Mouse (Mus musculus) cerebellum, adult 2 months (tissue): Measurements from ENCODE around the gene Lcorl. TPM values are rescaled to one million over a fixed set of nuclear protein-coding genes. Genes with fewer than 3 reads are reported as not detected.

Source experiments
- DNase-seq, 2 experiments: peaks; one replicate each; pipeline ENCODE4 v3.0.0; 2021
- H3K27ac ChIP-seq: fragments of 200-500 bp; 2 replicates; pipeline ENCODE4 v1.5.1; 2012; ENCODE audit warnings: low read length, control low read depth, inconsistent platforms; ENCODE audit not compliant: insufficient read depth
- H3K27me3 ChIP-seq: fragments of 200-500 bp; 2 replicates; pipeline ENCODE4 v1.6.1; 2012; ENCODE audit warnings: inconsistent platforms, mild to moderate bottlenecking, low read length, moderate library complexity; ENCODE audit not compliant: control insufficient read depth, insufficient read depth
- H3K4me1 ChIP-seq: fragments of 200-500 bp; 2 replicates; pipeline ENCODE4 v1.6.1; 2011; ENCODE audit warnings: low read length; ENCODE audit not compliant: control insufficient read depth, insufficient read depth
- H3K4me3 ChIP-seq: fragments of 200-500 bp; replicated peaks from 2 replicates; pipeline ENCODE3; 2011; ENCODE audit warnings: mild to moderate bottlenecking, low read depth, low read length, control low read depth; ENCODE audit not compliant: insufficient read depth
- CTCF ChIP-seq: fragments of 200-500 bp; IDR thresholded peaks from 2 replicates; pipeline ENCODE4 v1.5.1; 2011; ENCODE audit warnings: low read depth, mild to moderate bottlenecking, control low read depth, low read length, moderate library complexity, borderline replicate concordance; ENCODE audit not compliant: insufficient read depth
- POLR2A ChIP-seq: fragments of 200-500 bp; IDR thresholded peaks from 2 replicates; pipeline ENCODE4 v1.6.1; 2011; ENCODE audit warnings: low read length, control low read depth, borderline replicate concordance; ENCODE audit not compliant: insufficient read depth
- WGBS: fragments of 180-500 bp; shearing (Covaris S2); methylation state at CpG from one replicate; pipeline ENCODE4 v1.1.7; 2018; 5-methylcytosine and 5-hydroxymethylcytosine counted together
- polyA plus RNA-seq: library from polyadenylated mRNA; depleted of rRNA; stranded (reverse); fragments of >200 nt; gene quantifications from 2 replicates; pipeline ENCODE4 v1.2.3, GENCODE M21; 2012

Lcorl gene
- polyA plus RNA-seq, 1 experiment: 6.4 TPM

GRCm38 (mm10) chr5:45790221-45790620 lies 67.2 kb downstream of the Lcorl start:
- TF ChIP-seq POLR2A (no peak), CTCF (no peak)
- Histone ChIP-seq H3K4me3 (no peak overlapping the region), H3K27ac (no peak overlapping the region), H3K27me3 (no peaks in the 10 kb centered on the region), H3K4me1 (no peaks in the 10 kb centered on the region)
- no peak for DNase-seq
- 98% methylated on average over 4 of the region's 4 CpGs for WGBS

GRCm38 (mm10) chr5:45757502-45758121 lies 99.8 kb downstream of the Lcorl start:
- Histone ChIP-seq H3K4me3 (no peak overlapping the region), H3K4me1 (no peaks in the 10 kb centered on the region), H3K27ac (no peak overlapping the region), H3K27me3 (no peaks in the 10 kb centered on the region)
- 90% methylated on average over 4 of the region's 4 CpGs for WGBS
- no peak for DNase-seq
- TF ChIP-seq CTCF (0 out of 2 replicates have a peak, but pooled peaks have one; percentile 17), POLR2A (no peak)

GRCm38 (mm10) chr5:45737911-45738310 lies 119.5 kb downstream of the Lcorl start:
- H3K27ac ChIP-seq: no peak overlapping the region
- WGBS: 91% methylated on average over 1 of the region's 1 CpGs

DNA sequence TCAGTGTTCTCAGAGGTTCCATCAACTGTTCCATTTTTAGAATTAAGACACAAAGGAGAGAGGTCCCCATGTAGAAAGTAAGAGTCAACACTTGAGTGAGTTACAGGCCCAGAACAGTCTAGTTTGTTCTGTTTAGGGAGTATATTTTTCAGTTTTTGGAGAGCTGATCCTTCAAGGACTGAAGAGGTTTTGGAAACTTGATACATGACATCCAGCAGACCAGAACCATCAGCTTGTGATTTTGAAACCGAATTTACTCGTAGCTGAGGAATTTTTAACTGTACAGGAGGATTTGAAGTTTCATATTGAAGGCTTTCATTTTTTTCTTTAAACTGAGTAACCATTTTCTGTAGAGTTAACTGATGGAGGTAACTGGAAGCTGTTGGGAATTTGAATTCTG lies 123.7 kb downstream of the Lcorl start:
- Histone ChIP-seq H3K4me1 (no peaks in the 10 kb centered on the region), H3K27ac (no peak overlapping the region), H3K27me3 (no peaks in the 10 kb centered on the region), H3K4me3 (no peak overlapping the region)
- no peak for DNase-seq
- 97% methylated on average over 2 of the region's 2 CpGs for WGBS
- TF ChIP-seq POLR2A (no peak), CTCF (no peak)

More at GRCm38 (mm10) chr5:45737911-45738310, 119.5 kb downstream of the Lcorl start:
- Histone ChIP-seq H3K4me1 (no peaks in the 10 kb centered on the region), H3K27me3 (no peaks in the 10 kb centered on the region), H3K4me3 (no peak overlapping the region)
- no peak for DNase-seq
- TF ChIP-seq CTCF (no peak), POLR2A (no peak)

GRCm38 (mm10) chr5:45718848-45719488 lies 138.4 kb downstream of the Lcorl start:
- DNase-seq: no peak
- no peak overlapping the region for H3K4me3 ChIP-seq
- TF ChIP-seq CTCF (no peak), POLR2A (no peak)
- 89% methylated on average over 6 of the region's 6 CpGs for WGBS
- H3K27me3 ChIP-seq: no peaks in the 10 kb centered on the region
- no peaks in the 10 kb centered on the region for H3K4me1 ChIP-seq
- H3K27ac ChIP-seq: no peak overlapping the region

DNA sequence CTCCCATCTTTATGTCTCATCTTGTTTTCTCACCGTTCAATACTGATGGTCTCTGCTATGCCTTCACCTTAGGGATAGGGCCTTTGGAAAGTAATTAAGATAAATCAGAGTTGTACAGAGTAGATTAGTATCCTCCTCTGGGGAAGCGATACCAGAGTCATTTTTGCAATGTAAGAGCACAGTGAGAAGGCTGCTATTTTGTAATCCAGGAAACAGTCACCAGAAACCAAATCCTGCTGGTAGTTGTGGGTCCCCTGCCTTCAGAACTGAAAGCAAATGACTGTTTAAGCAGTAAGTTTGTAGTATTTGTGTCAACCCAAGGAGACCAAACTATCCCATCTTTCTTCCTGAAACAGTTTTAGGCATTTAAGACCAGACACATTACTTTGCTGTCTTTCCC lies 147.8 kb downstream of the Lcorl start:
- no peak overlapping the region for H3K27ac ChIP-seq
- H3K27me3 ChIP-seq: no peaks in the 10 kb centered on the region
- 96% methylated on average over 2 of the region's 2 CpGs for WGBS
- no peak for DNase-seq
- TF ChIP-seq CTCF: no peak
- TF ChIP-seq POLR2A: no peak
- H3K4me1 ChIP-seq: no peaks in the 10 kb centered on the region
- H3K4me3 ChIP-seq: no peak overlapping the region

DNA sequence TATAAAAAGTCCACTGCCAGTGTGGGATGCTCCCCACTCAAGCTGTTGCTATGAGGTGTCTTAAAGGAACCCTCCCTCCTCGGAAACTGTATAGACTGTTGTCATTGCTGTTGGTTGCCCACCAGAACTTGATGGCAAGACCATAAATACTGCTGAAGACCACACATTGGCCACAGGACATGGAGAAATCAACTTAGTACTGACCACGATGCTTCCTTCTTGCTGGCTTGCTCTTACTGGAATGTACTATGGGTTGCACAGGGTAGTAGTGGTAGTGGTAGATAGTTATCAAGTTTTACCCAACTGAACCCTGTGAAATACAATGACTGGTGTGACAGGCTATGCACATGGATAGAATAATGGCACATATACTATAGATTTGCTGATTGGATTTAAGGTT lies 150.6 kb downstream of the Lcorl start:
- Histone ChIP-seq H3K4me1 (no peaks in the 10 kb centered on the region), H3K27me3 (no peaks in the 10 kb centered on the region), H3K4me3 (no peak overlapping the region), H3K27ac (no peak overlapping the region)
- no peak for TF ChIP-seq POLR2A
- no peak for TF ChIP-seq CTCF
- no peak for DNase-seq
- 99% methylated on average over 2 of the region's 2 CpGs for WGBS

DNA sequence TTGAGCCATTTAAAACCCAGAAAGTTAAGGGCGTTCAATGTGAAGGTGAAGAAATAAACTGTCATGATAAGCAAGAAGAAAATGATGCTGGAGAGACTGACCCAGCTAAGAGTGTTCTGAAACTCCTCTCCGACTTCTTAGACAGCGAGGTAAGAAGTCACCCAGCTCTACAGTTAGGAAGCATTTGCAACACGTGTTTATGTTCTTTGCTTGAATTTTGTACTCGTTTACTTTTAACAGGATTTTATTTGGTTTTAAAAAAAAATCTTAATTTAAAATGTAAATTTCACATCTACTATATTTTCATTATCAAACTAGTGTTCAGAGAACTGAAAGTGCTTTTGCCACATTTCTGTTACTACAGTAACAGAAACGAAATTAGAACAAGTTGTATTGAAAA lies 165.7 kb downstream of the Lcorl start:
- Histone ChIP-seq H3K27me3 (no peaks in the 10 kb centered on the region), H3K4me1 (no peaks in the 10 kb centered on the region), H3K4me3 (no peak overlapping the region), H3K27ac (no peak overlapping the region)
- no peak for TF ChIP-seq POLR2A
- TF ChIP-seq CTCF: no peak
- 89% methylated on average over 6 of the region's 6 CpGs for WGBS
- no peak for DNase-seq
